Mouse (Mus musculus) CD8-positive naive resting alpha-beta T cell, adult 2 months (primary cell): Measurements from ENCODE around the gene Prcp.
"Not testable (repeated sequence)": the region's sequence is repeated elsewhere in the genome, so short reads cannot be mapped to it uniquely, and the experiment has no call there.

Experiments used
- DNase-seq, 2 experiments: peaks; one replicate each; pipeline ENCODE4 v3.0.0; 2022; ENCODE audit warnings: low read depth in 2 of 2, low spot score in 2 of 2

The Prcp gene

GRCm38 (mm10) chr7:92978225-92978624, 104.0 kb downstream of the Prcp start:
- DNase-seq, result no peak

GRCm38 (mm10) chr7:92978720-92979119, 104.5 kb downstream of the Prcp start:
- not testable (repeated sequence) for DNase-seq

- no peak for DNase-seq
Measured at GRCm38 (mm10) chr7:92980741-92981140, 106.5 kb downstream of the Prcp start.

GRCm38 (mm10) chr7:92981864-92982263, 107.6 kb downstream of the Prcp start:
- DNase-seq, result no peak
